Mouse (Mus musculus) liver, postnatal 0 days (tissue): ENCODE measurements at regions not wholly inside any gene's neighbourhood (a gene's known extent, or its start where the extent isn't known, plus 50 kb on each side); places are given as distances from the start of the nearest gene placed in this dataset.

Experiments
- CTCF ChIP-seq: sonication (generic); IDR thresholded peaks from 2 replicates; pipeline ENCODE4 v1.5.1; 2016; ENCODE audit warnings: antibody characterized with exemption, low read depth
- EP300 ChIP-seq: IDR thresholded peaks from 2 replicates; pipeline ENCODE4 v1.6.1; 2016; ENCODE audit warnings: antibody characterized with exemption, low read depth, mild to moderate bottlenecking

DNA sequence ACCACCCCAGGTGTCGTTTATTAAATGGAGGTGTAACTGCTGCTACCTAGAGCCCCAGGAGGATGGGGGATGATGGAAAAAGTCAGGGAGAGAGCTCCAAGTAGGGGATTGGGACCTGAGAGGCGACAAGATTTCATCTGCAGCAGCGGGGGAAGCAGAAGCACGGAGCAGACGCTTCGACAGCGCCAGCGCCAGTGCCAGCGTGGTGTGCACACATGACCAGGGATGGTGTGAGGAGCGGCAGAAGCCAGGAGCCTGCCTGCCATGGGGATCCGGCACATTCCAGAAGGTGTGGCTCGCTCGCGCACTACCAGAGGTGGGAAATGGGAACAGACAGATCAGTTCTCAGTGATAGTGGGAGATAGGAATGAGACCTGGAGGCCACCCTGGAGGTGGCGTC lies 55.1 kb upstream of the Igsf21 start:
- TF ChIP-seq CTCF (no peak), EP300 (no peak)
